Mouse (Mus musculus) cortical plate, adult 2 months (tissue): ENCODE data around the gene Ghsr. TPM values are rescaled to one million over a fixed set of nuclear protein-coding genes. Genes with fewer than 3 reads are reported as not detected.

Experiments used
- H3K27ac ChIP-seq: fragments of 200-500 bp; 2 replicates; pipeline ENCODE4 v1.5.1; 2012; ENCODE audit warnings: low read length, control low read depth, inconsistent platforms; ENCODE audit not compliant: insufficient read depth
- H3K4me1 ChIP-seq: fragments of 200-500 bp; 2 replicates; pipeline ENCODE4 v1.6.1; 2011; ENCODE audit warnings: low read length; ENCODE audit not compliant: control insufficient read depth, insufficient read depth
- H3K4me3 ChIP-seq: fragments of 200-500 bp; 2 replicates; pipeline ENCODE4 v1.5.1; 2011; ENCODE audit warnings: mild to moderate bottlenecking, low read length, control low read depth; ENCODE audit not compliant: insufficient read depth
- CTCF ChIP-seq: fragments of 200-500 bp; IDR thresholded peaks from 2 replicates; pipeline ENCODE4 v1.5.1; 2011; ENCODE audit warnings: mild to moderate bottlenecking, control low read depth, low read length; ENCODE audit not compliant: insufficient read depth; ENCODE audit errors: extremely low read depth
- POLR2A ChIP-seq: fragments of 200-500 bp; IDR thresholded peaks from 2 replicates; pipeline ENCODE4 v1.6.1; 2011; ENCODE audit warnings: mild to moderate bottlenecking, low read length, control low read depth; ENCODE audit not compliant: insufficient read depth; ENCODE audit errors: extremely low read depth
- polyA plus RNA-seq: library from polyadenylated mRNA; depleted of rRNA; stranded (reverse); fragments of >200 nt; gene quantifications from 2 replicates; pipeline ENCODE4 v1.2.3, GENCODE M21; 2012; rRNA removed

The Ghsr gene
- polyA plus RNA-seq, 1 experiment: 0.02 TPM

DNA sequence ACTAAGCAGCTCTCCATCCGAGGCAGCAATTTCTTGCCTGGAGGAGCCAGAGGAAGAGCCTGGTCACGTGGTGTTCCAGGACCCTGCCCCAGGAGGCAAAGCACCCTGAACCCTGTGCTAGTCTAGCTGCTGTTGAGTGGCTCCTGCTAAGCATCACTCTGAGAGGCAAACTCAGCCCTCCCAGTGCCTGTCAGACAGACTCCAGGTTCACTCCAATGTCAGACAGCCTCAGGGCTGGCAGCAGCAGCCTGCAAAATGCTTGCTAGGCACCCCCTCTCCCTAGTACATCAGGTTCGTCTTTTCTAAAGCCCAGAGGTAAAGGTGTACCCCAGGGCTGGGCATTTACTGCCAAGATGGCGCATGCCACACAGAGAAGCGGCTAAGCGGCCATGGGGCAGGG is 56.3 kb downstream of the Ghsr start:
- no peak overlapping the region for H3K27ac ChIP-seq
- H3K4me3 ChIP-seq: no peak overlapping the region
- H3K4me1 ChIP-seq: no peaks in the 10 kb centered on the region
- no peak for TF ChIP-seq POLR2A
- no peak for TF ChIP-seq CTCF

Other genes with a start within 250 kb of the Ghsr start
- 0.66 and 0.71 TPM in 2 replicates for gene Ect2, start 217.5 kb upstream of the Ghsr start, polyA plus RNA-seq
- 61.1 and 62.1 TPM in 2 replicates for gene Nceh1, start 188.4 kb upstream of the Ghsr start, polyA plus RNA-seq
- gene Tnfsf10, start 54.3 kb upstream of the Ghsr start, polyA plus RNA-seq: 2.1 and 2.4 TPM in 2 replicates